Mouse (Mus musculus) spleen, adult 18-20 months (tissue): ENCODE data around the gene 1700029J07Rik.

Experiments used
- DNase-seq, 2 experiments: peaks; one replicate each; pipeline ENCODE4 v3.0.0; 2022; ENCODE audit warnings: mixed read lengths in 2 of 2

The 1700029J07Rik gene

GRCm38 (mm10) chr8:45975126-45975836, at the start of gene 1700029J07Rik, which contains the start of gene Ufsp2:
Gene 1700029J07Rik, minus strand, starts transcription at chr8:45975252.
Gene Ufsp2, plus strand, starts transcription at chr8:45975528.
- DNase-seq = peak; percentile 91 to 97

GRCm38 (mm10) chr8:46024392-46024791, 49.3 kb upstream of the 1700029J07Rik start:
- no peak for DNase-seq

DNA sequence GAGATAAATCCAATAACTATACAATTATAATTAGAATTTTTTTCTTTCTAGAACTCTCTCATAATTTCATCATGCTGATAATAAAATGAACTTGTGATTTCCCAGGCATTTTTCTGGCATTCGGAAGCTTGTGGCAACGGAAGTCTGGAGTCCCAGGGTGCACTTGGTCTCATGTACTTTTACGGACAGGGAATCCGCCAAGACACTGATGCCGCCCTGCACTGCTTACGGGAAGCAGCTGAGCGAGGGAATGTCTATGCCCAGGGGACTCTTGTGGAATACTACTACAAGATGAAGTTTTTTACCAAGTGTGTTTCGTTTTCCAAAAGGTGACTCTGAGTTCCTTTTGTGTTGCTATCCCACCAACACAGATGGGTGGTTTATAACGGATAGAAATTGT, 47.7 kb upstream of the 1700029J07Rik start:
- DNase-seq = no peak

DNA sequence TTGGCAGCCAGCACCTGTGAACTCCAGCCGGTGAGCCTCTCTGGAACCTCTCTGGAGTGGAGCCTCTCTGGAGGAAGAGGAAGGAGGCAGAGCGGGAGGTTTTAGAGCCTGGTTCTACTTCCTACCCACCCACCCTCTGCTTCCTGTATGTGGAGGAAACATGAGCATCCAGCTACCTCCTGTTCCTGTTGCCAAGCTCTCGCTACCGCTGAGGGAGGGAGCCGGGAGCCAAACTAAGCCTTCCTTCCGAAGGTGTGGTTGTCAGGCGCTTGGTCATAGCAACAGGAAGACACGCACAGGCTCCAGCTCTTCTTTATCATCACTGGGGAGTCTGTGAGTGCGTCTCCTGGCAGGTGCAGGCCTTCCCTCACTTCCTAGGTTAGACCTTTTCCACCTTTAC, 47.2 kb upstream of the 1700029J07Rik start:
- DNase-seq = no peak

DNA sequence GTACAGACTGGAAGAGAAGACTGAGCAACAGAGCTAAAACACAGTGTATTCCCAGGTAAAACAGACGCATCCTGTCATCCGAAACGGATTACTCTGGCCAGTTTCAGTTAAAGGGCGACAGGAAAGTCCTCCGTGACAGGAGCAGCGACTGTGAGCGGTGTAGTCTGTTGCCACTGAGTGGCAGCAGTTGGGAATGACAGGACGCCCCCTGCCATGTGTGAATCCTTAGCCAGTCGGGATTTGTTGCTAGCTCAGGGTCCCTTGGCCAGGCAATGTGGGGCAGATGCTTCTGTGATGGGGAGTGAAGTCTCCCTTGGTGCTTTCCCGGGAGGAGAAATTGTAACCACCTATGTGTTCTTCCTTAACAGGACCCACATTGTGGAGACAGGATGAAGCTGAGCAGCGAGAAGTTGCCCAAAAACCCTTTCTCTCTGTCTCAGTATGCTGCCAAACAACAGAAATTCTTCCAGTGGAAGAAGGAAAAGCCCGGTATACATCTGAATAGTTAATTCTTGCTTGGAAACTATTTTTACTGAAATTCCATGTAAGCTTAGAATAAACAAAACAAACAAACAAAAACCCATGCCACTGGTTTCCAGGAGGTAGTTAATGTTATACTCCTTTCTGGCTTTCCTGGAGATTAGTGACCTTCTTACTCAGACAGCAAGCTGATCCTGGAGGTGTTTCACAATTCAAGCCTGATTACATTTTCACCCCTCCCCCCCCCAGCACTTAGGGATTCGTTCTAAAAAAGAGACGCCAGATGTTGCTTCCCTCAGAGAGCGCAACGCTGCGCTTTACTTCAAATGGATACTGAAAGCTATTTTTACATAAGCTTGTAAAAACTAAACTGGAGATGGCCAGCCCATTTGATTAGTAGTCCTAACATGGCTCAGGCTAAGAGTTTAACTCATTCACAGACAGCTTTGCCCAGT, 36.0 kb upstream of the 1700029J07Rik start:
- DNase-seq = no peak

- no peak for DNase-seq
Observed at GRCm38 (mm10) chr8:46010306-46010705, 35.3 kb upstream of the 1700029J07Rik start.

- no peak for DNase-seq
Observed at GRCm38 (mm10) chr8:46007050-46007672, 32.1 kb upstream of the 1700029J07Rik start.

DNA sequence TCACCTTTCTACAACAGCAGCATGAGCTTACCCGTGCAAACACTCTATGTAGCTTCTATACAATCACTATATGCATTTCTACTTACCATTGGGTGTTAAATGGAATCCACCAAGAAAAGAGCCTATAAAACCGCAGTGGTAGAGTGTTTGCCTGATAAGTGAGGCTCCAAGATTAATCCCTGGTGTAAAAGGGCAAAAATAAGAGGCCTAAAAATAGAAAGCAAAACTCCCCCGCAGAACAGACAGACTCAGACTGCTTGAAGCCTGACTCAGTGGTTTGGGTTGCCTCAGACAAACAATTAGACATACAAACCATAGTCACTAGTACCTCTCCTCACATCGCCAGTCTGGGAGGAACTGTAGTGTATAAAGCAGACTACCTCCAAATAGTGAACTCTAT, 30.5 kb upstream of the 1700029J07Rik start, which contains the start of gene Ankrd37:
TSS of gene Ankrd37 (minus strand) at position 112 of the 400 bp plus-strand sequence.
- no peak for DNase-seq

GRCm38 (mm10) chr8:45999784-46000705, 25.0 kb upstream of the 1700029J07Rik start:
- peak; percentile 97 to 99 for DNase-seq

GRCm38 (mm10) chr8:45999138-45999783, 24.2 kb upstream of the 1700029J07Rik start, which contains the start of gene Lrp2bp:
Gene Lrp2bp, plus strand, starts transcription at chr8:45999303.
- peak; percentile 14 to 31 for DNase-seq

- no peak for DNase-seq
Observed at GRCm38 (mm10) chr8:45998228-45998627, 23.2 kb upstream of the 1700029J07Rik start.

GRCm38 (mm10) chr8:45995576-45995975, 20.5 kb upstream of the 1700029J07Rik start:
- no peak for DNase-seq

GRCm38 (mm10) chr8:45994111-45994510, 19.1 kb upstream of the 1700029J07Rik start:
- DNase-seq = no peak

GRCm38 (mm10) chr8:45990631-45991310, 15.7 kb upstream of the 1700029J07Rik start:
- no peak for DNase-seq

DNA sequence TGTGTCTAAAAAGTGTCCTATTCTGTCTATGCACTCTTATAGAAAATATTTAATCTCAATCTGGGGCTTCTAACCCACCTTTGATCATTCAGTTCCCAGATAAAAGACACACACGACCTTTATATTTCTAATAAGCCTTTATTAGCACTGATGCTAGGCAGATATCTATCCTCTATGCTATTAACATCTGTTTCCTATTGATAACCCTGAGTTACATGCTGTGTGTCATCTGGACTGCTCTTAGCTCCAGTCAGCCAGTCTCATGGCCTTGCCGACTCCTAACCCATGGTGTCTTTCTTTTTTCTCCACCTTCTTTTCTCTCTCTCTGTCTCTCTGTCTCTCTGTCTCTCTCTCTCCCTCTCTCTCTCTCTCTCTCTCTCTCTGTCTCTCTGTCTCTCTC, 13.1 kb upstream of the 1700029J07Rik start:
- DNase-seq = no peak

GRCm38 (mm10) chr8:45986665-45987064, 11.6 kb upstream of the 1700029J07Rik start:
- no peak for DNase-seq

GRCm38 (mm10) chr8:45975837-45976468, 901 bp upstream of the 1700029J07Rik start:
- no peak for DNase-seq

- DNase-seq = no peak
Observed at GRCm38 (mm10) chr8:45973988-45974505, 1.0 kb downstream of the 1700029J07Rik start.

DNA sequence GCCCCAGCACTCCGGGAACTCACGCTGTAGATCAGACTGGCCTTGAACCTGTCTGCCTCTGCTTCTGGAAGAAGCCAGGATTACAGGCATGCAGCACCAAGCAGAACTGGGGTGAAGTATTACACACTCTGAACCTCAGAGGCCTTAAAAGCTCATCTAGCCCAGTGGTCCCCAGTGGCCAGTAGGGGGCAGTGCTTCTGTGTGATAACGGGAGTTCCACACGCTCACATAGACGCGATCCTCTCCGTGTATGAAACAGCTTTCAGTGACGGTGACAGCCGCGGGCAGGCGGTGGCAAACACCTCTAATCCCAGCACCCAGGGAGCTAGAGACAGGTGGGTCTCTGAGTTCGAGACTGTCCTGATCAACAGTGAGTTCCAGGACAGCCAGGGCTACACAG, 4.2 kb downstream of the 1700029J07Rik start:
- DNase-seq = peak in 1 of 2 experiments; percentile 11

GRCm38 (mm10) chr8:45950622-45951021, 24.4 kb downstream of the 1700029J07Rik start:
- DNase-seq = no peak
